Mouse (Mus musculus) cortical plate, adult 2 months (tissue): ENCODE results near the gene Gm13283. TPM values are rescaled to one million over a fixed set of nuclear protein-coding genes. Genes with fewer than 3 reads are reported as not detected.
"Not testable (repeated sequence)": the region's sequence is repeated elsewhere in the genome, so short reads cannot be mapped to it uniquely, and the experiment has no call there.

Experiments used
- H3K27ac ChIP-seq: fragments of 200-500 bp; 2 replicates; pipeline ENCODE4 v1.5.1; 2012; ENCODE audit warnings: low read length, control low read depth, inconsistent platforms; ENCODE audit not compliant: insufficient read depth
- H3K4me1 ChIP-seq: fragments of 200-500 bp; 2 replicates; pipeline ENCODE4 v1.6.1; 2011; ENCODE audit warnings: low read length; ENCODE audit not compliant: control insufficient read depth, insufficient read depth
- H3K4me3 ChIP-seq: fragments of 200-500 bp; 2 replicates; pipeline ENCODE4 v1.5.1; 2011; ENCODE audit warnings: mild to moderate bottlenecking, low read length, control low read depth; ENCODE audit not compliant: insufficient read depth
- CTCF ChIP-seq: fragments of 200-500 bp; IDR thresholded peaks from 2 replicates; pipeline ENCODE4 v1.5.1; 2011; ENCODE audit warnings: mild to moderate bottlenecking, control low read depth, low read length; ENCODE audit not compliant: insufficient read depth; ENCODE audit errors: extremely low read depth
- POLR2A ChIP-seq: fragments of 200-500 bp; IDR thresholded peaks from 2 replicates; pipeline ENCODE4 v1.6.1; 2011; ENCODE audit warnings: mild to moderate bottlenecking, low read length, control low read depth; ENCODE audit not compliant: insufficient read depth; ENCODE audit errors: extremely low read depth
- polyA plus RNA-seq: library from polyadenylated mRNA; depleted of rRNA; stranded (reverse); fragments of >200 nt; gene quantifications from 2 replicates; pipeline ENCODE4 v1.2.3, GENCODE M21; 2012

Gene Gm13283
- polyA plus RNA-seq, 1 experiment: not detected

- no peaks in the 10 kb centered on the region for H3K4me1 ChIP-seq
- TF ChIP-seq CTCF: no peak
- TF ChIP-seq POLR2A: no peak
Observed at GRCm38 (mm10) chr4:88739036-88739435, 20.9 kb upstream of the Gm13283 start.

GRCm38 (mm10) chr4:88741426-88741825 is 18.5 kb upstream of the Gm13283 start:
- H3K4me1 ChIP-seq: no peaks in the 10 kb centered on the region
- H3K27ac ChIP-seq: no peak overlapping the region
- no peak overlapping the region for H3K4me3 ChIP-seq
- TF ChIP-seq POLR2A: no peak
- TF ChIP-seq CTCF: no peak

More at GRCm38 (mm10) chr4:88739036-88739435, 20.9 kb upstream of the Gm13283 start:
- H3K27ac ChIP-seq: no peak overlapping the region
- no peak overlapping the region for H3K4me3 ChIP-seq

- TF ChIP-seq CTCF (0 out of 2 replicates have a peak, but pooled peaks have one; percentile 4), POLR2A (no peak)
- no peaks in the 10 kb centered on the region for H3K4me1 ChIP-seq
- H3K4me3 ChIP-seq: no peak overlapping the region
- H3K27ac ChIP-seq: no peak overlapping the region
Observed at GRCm38 (mm10) chr4:88742771-88743371, 17.0 kb upstream of the Gm13283 start.

GRCm38 (mm10) chr4:88744207-88744606 is 15.7 kb upstream of the Gm13283 start:
- Histone ChIP-seq H3K27ac (no peak overlapping the region), H3K4me3 (no peak overlapping the region), H3K4me1 (no peaks in the 10 kb centered on the region)
- TF ChIP-seq CTCF (no peak), POLR2A (no peak)

- Histone ChIP-seq H3K4me3 (no peak overlapping the region), H3K27ac (no peak overlapping the region), H3K4me1 (no peaks in the 10 kb centered on the region)
- no peak for TF ChIP-seq POLR2A
- TF ChIP-seq CTCF: no peak
Observed at GRCm38 (mm10) chr4:88749926-88750325, 10.0 kb upstream of the Gm13283 start.

GRCm38 (mm10) chr4:88754818-88755340 is 5.0 kb upstream of the Gm13283 start, which contains the start of gene Gm13271:
TSS of gene Gm13271 (plus strand) at chr4:88754868.
- H3K4me3 ChIP-seq, H3K27ac ChIP-seq, H3K4me1 ChIP-seq: not testable (repeated sequence)

GRCm38 (mm10) chr4:88756581-88757513 is 3.1 kb upstream of the Gm13283 start:
- H3K4me3 ChIP-seq: peak overlapping the region; percentile 54
- not testable (repeated sequence) for H3K4me1 ChIP-seq, H3K27ac ChIP-seq

GRCm38 (mm10) chr4:88757628-88758031 is 2.3 kb upstream of the Gm13283 start:
- H3K27ac ChIP-seq, H3K4me1 ChIP-seq: not testable (repeated sequence)
- TF ChIP-seq CTCF (peak; percentile 67), POLR2A (peak; percentile 16; the same call in 1 of the 2 replicates)
- H3K4me3 ChIP-seq: peak overlapping the region; percentile 54; the same call in 1 of the 2 replicates

- H3K27ac ChIP-seq: not testable (repeated sequence)
Observed at GRCm38 (mm10) chr4:88758751-88759150, 1.2 kb upstream of the Gm13283 start.

GRCm38 (mm10) chr4:88760431-88760830 is 512 bp downstream of the Gm13283 start:
- H3K4me3 ChIP-seq, H3K4me1 ChIP-seq, H3K27ac ChIP-seq: not testable (repeated sequence)
- TF ChIP-seq CTCF (peak; percentile 2; the same call in 1 of the 2 replicates), POLR2A (peak; percentile 18; the same call in 1 of the 2 replicates)

More at GRCm38 (mm10) chr4:88758751-88759150, 1.2 kb upstream of the Gm13283 start:
- not testable (repeated sequence) for H3K4me3 ChIP-seq, H3K4me1 ChIP-seq

- not testable (repeated sequence) for H3K4me3 ChIP-seq, H3K27ac ChIP-seq
Observed at GRCm38 (mm10) chr4:88761776-88762175, 1.9 kb downstream of the Gm13283 start.

GRCm38 (mm10) chr4:88762341-88762740 is 2.4 kb downstream of the Gm13283 start:
- H3K4me1 ChIP-seq, H3K4me3 ChIP-seq, H3K27ac ChIP-seq: not testable (repeated sequence)

More at GRCm38 (mm10) chr4:88761776-88762175, 1.9 kb downstream of the Gm13283 start:
- not testable (repeated sequence) for H3K4me1 ChIP-seq

GRCm38 (mm10) chr4:88763384-88764018 is 3.6 kb downstream of the Gm13283 start:
- H3K27ac ChIP-seq, H3K4me3 ChIP-seq, H3K4me1 ChIP-seq: not testable (repeated sequence)
